25 mouse cellular contexts compared by ENCODE assay signal in genomic region chr10:12522078-12522477, GRCm38 (mm10).
"Had no signal": no experiment of that assay in that cellular context is flagged by ENCODE, and none has a peak within 500 bp of the region (broad histone marks: within the 10 kb centered on the region; RNA-seq: fewer than 3 reads in every experiment).

No protein-coding gene starts in this region.

- H3K9ac ChIP-seq: heart, embryonic 12.5 days; hindbrain, embryonic 12.5 days; hindbrain, embryonic 14.5 days; intestine, embryonic 15.5 days; limb, embryonic 12.5 days; liver, embryonic 13.5 days; liver, embryonic 15.5 days had no signal

- DNase-seq: gastrocnemius, adult 2 months; gastrocnemius, postnatal 10 days; gastrocnemius, postnatal 25 days; heart, adult 18-20 months; heart, postnatal 4 days; kidney, adult 18-20 months; kidney, adult 8-10 months; kidney, postnatal 10 days; kidney, postnatal 25 days; kidney, postnatal 4 days; liver, embryonic 13.5 days had no signal

- H3K36me3 ChIP-seq: intestine, embryonic 15.5 days; liver, embryonic 13.5 days; liver, embryonic 15.5 days had no signal

- H3K4me3 ChIP-seq: gastrocnemius, adult 2 months; heart, embryonic 10.5 days; heart, embryonic 12.5 days; hindbrain, embryonic 10.5 days; hindbrain, embryonic 12.5 days; intestine, embryonic 15.5 days; layer of hippocampus, adult 2 months; left cerebral cortex, adult 2 months; limb, embryonic 10.5 days; limb, embryonic 12.5 days; liver, embryonic 13.5 days; liver, embryonic 15.5 days had no signal

- ATAC-seq: hindbrain, embryonic 16.5 days; inflammation-experienced regulatory T-cells, adult 6 months; intestine, embryonic 15.5 days; intestine, postnatal 0 days had no signal

- H3K27me3 ChIP-seq: heart, embryonic 12.5 days; hindbrain, embryonic 12.5 days; intestine, embryonic 15.5 days; limb, embryonic 12.5 days; liver, embryonic 13.5 days; liver, embryonic 15.5 days had no signal

- H3K4me1 ChIP-seq: heart, embryonic 10.5 days; hindbrain, embryonic 10.5 days; hindbrain, embryonic 12.5 days; intestine, embryonic 15.5 days; limb, embryonic 10.5 days; limb, embryonic 12.5 days; liver, embryonic 15.5 days had no signal

- H3K27ac ChIP-seq: gastrocnemius, adult 2 months; heart, embryonic 10.5 days; hindbrain, embryonic 10.5 days; hindbrain, embryonic 12.5 days; hindbrain, embryonic 14.5 days; intestine, embryonic 15.5 days; layer of hippocampus, adult 2 months; left cerebral cortex, adult 2 months; limb, embryonic 10.5 days; limb, embryonic 12.5 days; liver, embryonic 13.5 days; liver, embryonic 15.5 days had no signal
